Mouse (Mus musculus) lung, adult 2 months (tissue): ENCODE measurements around the gene Brca1. TPM values are rescaled to one million over a fixed set of nuclear protein-coding genes. Genes with fewer than 3 reads are reported as not detected.
"Not testable (repeated sequence)": the region's sequence is repeated elsewhere in the genome, so short reads cannot be mapped to it uniquely, and the experiment has no call there.

Source experiments
- DNase-seq: peaks from one replicate; pipeline ENCODE4 v3.0.0; 2022
- H3K4me1 ChIP-seq: fragments of 200-500 bp; 2 replicates; pipeline ENCODE4 v1.6.1; 2011; ENCODE audit warnings: low read length; ENCODE audit not compliant: control insufficient read depth, insufficient read depth
- H3K4me3 ChIP-seq: fragments of 200-500 bp; replicated peaks from 2 replicates; pipeline ENCODE3; 2011; ENCODE audit warnings: low read depth, mild to moderate bottlenecking, control low read depth, low read length; ENCODE audit errors: extremely low read depth
- CTCF ChIP-seq: fragments of 200-500 bp; IDR thresholded peaks from 2 replicates; pipeline ENCODE4 v1.5.1; 2011; ENCODE audit warnings: mild to moderate bottlenecking, low read length, control low read depth; ENCODE audit not compliant: insufficient read depth
- POLR2A ChIP-seq: fragments of 200-500 bp; IDR thresholded peaks from 2 replicates; pipeline ENCODE4 v1.6.1; 2011; ENCODE audit warnings: low read depth, mild to moderate bottlenecking, control low read depth, low read length, borderline replicate concordance; ENCODE audit errors: extremely low read depth
- WGBS: fragments of 180-500 bp; shearing (Covaris S2); methylation state at CpG from one replicate; pipeline ENCODE4 v1.1.7; 2018; 5-methylcytosine and 5-hydroxymethylcytosine counted together
- polyA plus RNA-seq: library from polyadenylated mRNA; depleted of rRNA; stranded (reverse); fragments of >200 nt; gene quantifications from 2 replicates; pipeline ENCODE4 v1.2.3, GENCODE M21; 2012

The Brca1 gene
- polyA plus RNA-seq, 1 experiment, result 0.25 TPM

GRCm38 (mm10) chr11:101457631-101458030, 94.1 kb downstream of the Brca1 start:
- DNase-seq, result no peak
- peaks cover 11% of the 10 kb centered on the region; the same call in 1 of the 2 replicates for H3K4me1 ChIP-seq
- no peak for TF ChIP-seq POLR2A
- no peak for TF ChIP-seq CTCF
- no peak overlapping the region for H3K4me3 ChIP-seq
- WGBS, result 88% methylated on average over 9 of the region's 9 CpGs

- no peak for DNase-seq
- TF ChIP-seq POLR2A (no peak), CTCF (no peak)
- Histone ChIP-seq H3K4me3 (no peak overlapping the region), H3K4me1 (peaks cover 13% of the 10 kb centered on the region; the same call in 1 of the 2 replicates)
- WGBS, result 69% methylated on average over 7 of the region's 7 CpGs
Observed at GRCm38 (mm10) chr11:101455627-101456026, 96.1 kb downstream of the Brca1 start.

GRCm38 (mm10) chr11:101454702-101455101, 97.1 kb downstream of the Brca1 start:
- WGBS, result 53% methylated on average over 6 of the region's 6 CpGs
- H3K4me1 ChIP-seq, result peaks cover 7% of the 10 kb centered on the region; the same call in 1 of the 2 replicates
- no peak for DNase-seq
- TF ChIP-seq CTCF, result no peak
- no peak for TF ChIP-seq POLR2A
- H3K4me3 ChIP-seq, result no peak overlapping the region

- no peak for DNase-seq
- Histone ChIP-seq H3K4me1 (0 out of 2 replicates have a peak, but pooled peaks cover 5% of the 10 kb centered on the region), H3K4me3 (no peak overlapping the region)
- no peak for TF ChIP-seq POLR2A
- TF ChIP-seq CTCF, result no peak
- 47% methylated on average over 10 of the region's 10 CpGs for WGBS
Observed at GRCm38 (mm10) chr11:101452093-101452774, 99.5 kb downstream of the Brca1 start.

- Histone ChIP-seq H3K4me3 (no peak overlapping the region), H3K4me1 (0 out of 2 replicates have a peak, but pooled peaks cover 5% of the 10 kb centered on the region)
- no peak for DNase-seq
- WGBS, result 85% methylated on average over 10 of the region's 10 CpGs
- TF ChIP-seq POLR2A (no peak), CTCF (no peak)
Observed at GRCm38 (mm10) chr11:101451536-101451935, 100.2 kb downstream of the Brca1 start.

GRCm38 (mm10) chr11:101450394-101450793, 101.4 kb downstream of the Brca1 start:
- DNase-seq, result no peak
- Histone ChIP-seq H3K4me3 (no peak overlapping the region), H3K4me1 (0 out of 2 replicates have a peak, but pooled peaks cover 5% of the 10 kb centered on the region)
- 76% methylated on average over 3 of the region's 3 CpGs for WGBS
- TF ChIP-seq POLR2A (no peak), CTCF (peak; percentile 46)

- H3K4me1 ChIP-seq, H3K4me3 ChIP-seq, DNase-seq: not testable (repeated sequence)
- 50% methylated on average over 4 of the region's 4 CpGs for WGBS
Observed at GRCm38 (mm10) chr11:101449596-101449995, 102.2 kb downstream of the Brca1 start.

GRCm38 (mm10) chr11:101448899-101449298, 102.9 kb downstream of the Brca1 start:
- 42% methylated on average over 4 of the region's 4 CpGs for WGBS
- TF ChIP-seq CTCF (no peak), POLR2A (no peak)
- no peak for DNase-seq
- peak overlapping the region; percentile 34 for H3K4me3 ChIP-seq
- 0 out of 2 replicates have a peak, but pooled peaks cover 5% of the 10 kb centered on the region for H3K4me1 ChIP-seq

GRCm38 (mm10) chr11:101448274-101448746, 103.4 kb downstream of the Brca1 start, which contains the start of gene Ifi35:
Gene Ifi35 (plus strand): TSS chr11:101448407.
- Histone ChIP-seq H3K4me1 (peaks cover 5% of the 10 kb centered on the region; the same call in 1 of the 2 replicates), H3K4me3 (peak within 1 kb of the TSS; percentile 65)
- 3% methylated on average over 10 of the region's 10 CpGs for WGBS
- TF ChIP-seq POLR2A (peak; percentile 96; the same call in 1 of the 2 replicates), CTCF (no peak)
- peak; percentile 77 for DNase-seq

- H3K4me1 ChIP-seq, result peaks cover 9% of the 10 kb centered on the region
- DNase-seq, result no peak
- no peak overlapping the region for H3K4me3 ChIP-seq
- WGBS, result 78% methylated on average over 5 of the region's 5 CpGs
- no peak for TF ChIP-seq CTCF
- no peak for TF ChIP-seq POLR2A
Observed at GRCm38 (mm10) chr11:101447786-101448185, 104.0 kb downstream of the Brca1 start.

GRCm38 (mm10) chr11:101446860-101447259, 104.9 kb downstream of the Brca1 start:
- not testable (repeated sequence) for DNase-seq, H3K4me1 ChIP-seq, H3K4me3 ChIP-seq
- 85% methylated on average over 8 of the region's 8 CpGs for WGBS
